Mouse (Mus musculus): ENCODE data around the gene Itih4.

DNA sequence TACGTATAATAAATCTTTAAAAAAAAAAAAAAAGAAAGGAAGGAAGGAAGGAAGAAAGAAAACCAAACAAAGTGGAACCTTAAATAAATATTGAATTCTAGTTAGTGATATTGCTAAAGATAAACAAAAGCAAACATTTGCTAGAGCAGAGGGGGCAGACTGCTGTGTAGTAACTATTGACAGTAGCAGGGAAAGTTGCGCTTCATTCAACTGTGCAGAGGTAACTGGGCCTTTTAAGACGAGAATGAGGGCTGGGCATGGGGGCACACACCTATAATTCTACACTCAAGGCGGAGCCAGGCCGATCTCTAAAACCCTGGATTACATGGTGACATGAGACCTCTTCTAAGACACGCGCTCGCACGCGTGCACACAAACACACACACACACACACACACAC lies 63.7 kb downstream of the Itih4 start:
- TF ChIP-seq CTCF (conservative IDR thresholded peaks at IDR 0.05; ENCODE audit: low read length): no peak
- TF ChIP-seq POU5F1 (IDR thresholded peaks at IDR 0.05; ENCODE audit: borderline replicate concordance, low read length): no peak
- no peak for TF ChIP-seq NANOG (IDR thresholded peaks at IDR 0.05; ENCODE audit: borderline replicate concordance, low read length)
